Mouse (Mus musculus) urinary bladder, postnatal 36 days (tissue): Measurements from ENCODE around the gene Efna3.

Source experiments
- DNase-seq, 2 experiments: peaks; one replicate each; pipeline ENCODE4 v3.0.0; 2022; ENCODE audit warnings: low spot score in 2 of 2, mixed read lengths in 1 of 2

Efna3 gene

DNA sequence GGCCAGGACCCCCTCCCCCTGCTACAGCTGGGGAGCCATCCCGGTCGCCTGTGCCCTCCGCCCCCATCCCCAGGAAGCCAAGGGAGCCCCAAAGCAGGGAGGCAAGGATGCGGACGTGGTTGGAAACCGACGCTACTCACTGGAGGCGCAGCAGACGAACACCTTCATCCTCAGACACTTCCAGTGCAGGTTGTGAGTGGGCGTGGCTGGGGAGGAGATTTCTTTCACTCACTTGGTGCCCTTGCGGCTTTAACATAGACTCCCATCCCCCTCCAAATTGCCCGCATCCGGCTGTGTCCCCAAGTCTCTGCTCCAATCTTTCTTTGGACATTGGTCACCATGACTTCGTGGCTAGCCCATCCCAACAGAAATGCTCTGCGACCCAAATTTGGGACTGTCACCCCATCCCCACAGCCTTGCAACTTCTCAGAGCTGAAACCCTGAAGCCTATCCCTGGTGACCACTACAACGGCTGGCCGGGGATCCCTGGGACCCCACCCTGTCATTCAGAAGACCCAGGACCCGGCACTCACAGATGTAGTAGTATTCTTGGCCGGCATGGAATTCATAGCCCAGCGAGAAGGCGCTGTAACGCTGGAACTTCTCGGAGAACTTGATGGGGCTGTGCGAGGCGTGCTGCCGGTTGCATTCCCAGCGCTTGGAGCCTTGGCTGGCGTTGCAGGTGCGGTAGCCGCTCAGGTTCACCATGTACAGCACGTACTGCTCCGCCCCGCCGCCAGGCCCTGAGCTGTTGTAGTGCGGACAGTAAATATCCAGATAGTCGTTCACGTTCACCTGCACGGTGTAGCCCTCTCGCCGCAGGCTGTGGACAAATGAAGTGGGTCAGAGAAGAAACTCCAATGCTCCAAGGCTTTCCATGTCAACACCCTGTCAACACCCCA, 6.6 kb downstream of the Efna3 start:
- DNase-seq: no peak

- peak; percentile 54 to 71 for DNase-seq
These were observed 7.4 kb downstream of the Efna3 start for GRCm38 (mm10) chr3:89315195-89315929.

GRCm38 (mm10) chr3:89314791-89315190, 8.0 kb downstream of the Efna3 start:
- DNase-seq: no peak

DNA sequence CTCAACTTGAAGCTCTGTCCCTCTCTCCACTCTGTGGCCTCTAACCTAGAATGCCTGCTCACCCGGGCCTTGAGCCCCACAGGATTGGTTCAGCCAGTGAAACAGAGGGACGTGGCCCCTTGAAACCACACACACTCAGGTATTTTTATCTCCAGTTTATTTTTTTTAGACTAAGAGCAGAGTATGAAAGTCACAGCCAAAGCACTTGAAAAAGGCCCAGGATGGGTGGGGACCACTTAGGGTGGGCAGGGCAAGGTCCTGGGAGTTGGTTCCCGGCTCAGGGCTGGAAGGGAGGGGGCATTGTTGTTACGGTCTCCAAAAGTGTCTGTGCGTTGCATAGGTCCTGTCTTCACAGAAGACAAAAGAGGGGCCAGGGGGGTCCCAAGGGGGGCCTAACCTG, 8.4 kb downstream of the Efna3 start:
- no peak for DNase-seq

DNA sequence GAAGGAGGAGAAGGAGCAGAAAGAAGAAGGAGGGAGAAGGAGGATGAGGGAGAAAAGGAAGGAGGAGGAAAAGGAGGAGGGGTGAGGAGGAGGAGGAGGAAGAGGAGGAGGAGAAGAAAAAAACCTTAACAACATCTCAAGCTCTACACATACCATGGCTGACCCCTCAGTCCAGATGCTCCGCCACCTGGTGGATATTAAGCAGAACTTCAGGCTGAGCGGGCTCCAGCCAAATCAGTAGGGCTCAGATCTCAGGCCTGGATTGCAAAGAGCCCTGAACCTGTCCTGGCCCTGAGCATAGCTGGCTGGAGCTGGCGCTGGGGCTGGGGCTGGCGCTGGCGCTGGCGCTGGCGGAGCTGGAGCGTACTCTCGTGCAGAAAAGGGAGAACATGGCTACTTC, 14.7 kb downstream of the Efna3 start:
- DNase-seq: peak; percentile 43 to 69

GRCm38 (mm10) chr3:89305551-89306325, 17.0 kb downstream of the Efna3 start:
- no peak for DNase-seq

DNA sequence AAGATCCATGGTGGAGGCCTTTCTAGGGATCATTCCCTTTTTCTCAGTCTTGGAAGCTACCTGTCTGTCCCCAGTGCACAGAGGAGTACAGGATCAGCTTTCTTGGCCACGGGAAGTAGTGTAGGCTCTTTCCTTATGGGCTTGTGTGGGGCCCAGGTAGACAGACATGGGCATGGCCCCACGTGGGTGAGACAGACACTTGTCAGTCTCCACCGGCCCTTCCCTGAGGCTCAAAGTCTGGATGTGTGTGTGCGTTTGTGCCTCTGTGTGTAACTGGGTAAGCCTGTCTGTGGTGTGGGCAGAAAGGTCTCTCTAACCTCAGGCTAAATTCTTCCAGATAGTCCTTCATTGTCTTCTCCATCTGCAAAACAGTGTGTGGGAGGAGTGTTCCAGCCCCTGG, 17.7 kb downstream of the Efna3 start:
- DNase-seq: no peak

- no peak for DNase-seq
These were observed 18.3 kb downstream of the Efna3 start for GRCm38 (mm10) chr3:89304440-89304839.

- DNase-seq: no peak
These were observed 22.3 kb downstream of the Efna3 start for GRCm38 (mm10) chr3:89300514-89300913.

DNA sequence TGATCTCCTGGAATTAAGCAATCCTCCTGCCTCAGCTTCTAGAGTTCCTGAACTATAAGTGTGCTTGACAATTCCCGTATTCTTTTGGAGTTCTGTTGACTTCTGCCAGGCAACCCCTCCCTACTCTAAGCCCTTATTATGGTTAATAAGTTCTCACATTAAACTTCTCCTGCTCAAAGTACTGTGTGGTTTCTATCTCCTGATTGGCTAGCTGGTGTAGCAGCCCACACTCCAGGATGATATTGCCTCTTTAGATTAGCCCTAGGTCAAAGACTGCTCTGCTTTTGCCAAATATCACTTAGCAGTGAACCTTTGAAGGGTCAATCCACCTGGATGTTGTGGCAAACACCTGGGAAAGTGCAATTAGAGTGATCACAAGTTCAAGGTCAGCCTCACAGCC, 22.7 kb downstream of the Efna3 start:
- DNase-seq: no peak

GRCm38 (mm10) chr3:89299499-89299898, 23.3 kb downstream of the Efna3 start:
- no peak for DNase-seq

DNA sequence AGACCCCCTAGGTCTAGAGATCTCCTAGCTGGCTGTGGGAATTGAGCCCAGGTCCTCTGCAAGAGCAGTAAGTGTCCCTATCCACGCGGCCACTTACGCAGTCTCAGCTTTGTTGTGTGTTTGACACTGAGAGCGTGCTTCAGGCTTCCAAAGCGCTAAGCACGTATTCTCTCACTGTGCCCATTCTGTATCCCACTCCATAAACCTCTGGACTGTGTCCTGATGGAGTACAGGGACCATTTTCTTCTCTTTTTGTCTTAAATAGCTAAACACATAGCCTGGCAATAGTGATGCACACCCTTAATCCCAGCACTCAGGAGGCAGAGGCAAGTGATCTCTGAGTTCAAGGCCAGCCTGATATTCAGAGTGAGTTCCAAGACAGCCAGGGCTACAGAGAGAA, 23.9 kb downstream of the Efna3 start:
- no peak for DNase-seq

GRCm38 (mm10) chr3:89296761-89297396, 25.9 kb downstream of the Efna3 start:
- no peak for DNase-seq

DNA sequence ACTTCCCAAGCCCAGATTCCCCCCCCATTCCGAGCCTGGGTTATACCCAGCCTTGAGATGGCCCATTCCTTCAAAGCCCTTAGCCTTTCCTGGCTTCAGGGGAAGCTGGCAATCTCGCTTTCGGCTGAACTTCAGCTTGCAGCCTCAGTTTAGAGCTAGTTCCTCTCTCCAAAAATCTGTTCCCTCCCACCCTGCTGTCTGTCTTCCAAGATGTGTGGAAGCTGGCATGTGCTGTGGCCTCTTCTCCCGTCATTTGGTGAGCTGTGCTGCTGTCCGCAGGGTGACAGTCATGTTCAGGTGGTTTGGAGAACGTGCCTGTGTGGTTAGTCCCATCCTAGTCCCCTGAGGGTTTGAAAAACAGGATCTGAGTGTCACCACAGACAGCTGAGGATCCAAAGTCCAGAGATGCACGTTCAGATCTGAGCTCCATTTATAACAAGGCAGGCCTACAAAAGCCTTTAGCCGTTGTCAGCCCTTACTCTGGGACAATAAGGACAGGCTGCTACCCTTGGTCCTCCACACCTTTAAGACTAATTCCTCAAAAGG, 27.0 kb downstream of the Efna3 start:
- no peak for DNase-seq

DNA sequence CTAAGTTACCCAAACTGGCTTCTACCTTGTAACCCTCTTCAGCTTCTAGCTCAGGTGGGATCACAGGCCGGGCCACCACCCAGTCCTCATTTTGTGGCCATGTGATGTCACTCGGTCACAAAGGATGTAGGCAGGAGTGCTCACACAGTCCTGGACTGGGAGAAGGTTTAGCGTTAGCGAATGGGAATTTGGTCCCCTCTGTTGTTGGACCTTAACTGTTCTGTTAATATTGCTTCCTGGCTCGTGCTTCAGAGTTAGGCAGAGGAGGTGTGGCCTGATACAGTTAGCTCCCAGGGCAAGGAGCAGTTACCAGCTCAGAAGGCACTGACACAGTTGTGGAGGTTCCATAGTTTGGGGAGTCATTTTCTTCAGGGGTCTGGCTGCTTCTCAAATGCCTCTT, 28.6 kb downstream of the Efna3 start:
- no peak for DNase-seq

GRCm38 (mm10) chr3:89293247-89293918, 29.4 kb downstream of the Efna3 start:
- no peak for DNase-seq

DNA sequence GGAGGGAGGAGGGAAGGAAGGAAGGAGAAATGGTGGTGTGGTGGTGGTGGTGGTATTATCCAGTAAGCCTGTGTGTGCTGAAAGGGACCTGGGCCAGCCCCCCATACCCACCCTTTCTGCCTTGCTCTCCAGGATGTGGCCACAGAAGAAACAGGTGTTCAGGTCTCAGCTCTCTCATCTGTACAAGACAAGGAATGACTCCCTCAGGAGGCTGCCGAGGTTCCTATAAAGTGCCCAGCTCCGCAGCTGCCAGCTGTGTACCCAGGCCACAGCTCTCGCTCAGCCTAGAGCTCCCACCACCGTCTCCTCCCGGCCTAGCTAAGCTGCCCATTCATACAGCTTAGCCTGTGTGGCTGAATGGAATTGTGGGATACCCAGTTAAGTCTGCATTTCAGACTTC, 30.5 kb downstream of the Efna3 start:
- no peak for DNase-seq

GRCm38 (mm10) chr3:89291874-89292273, 30.9 kb downstream of the Efna3 start:
- DNase-seq: no peak

DNA sequence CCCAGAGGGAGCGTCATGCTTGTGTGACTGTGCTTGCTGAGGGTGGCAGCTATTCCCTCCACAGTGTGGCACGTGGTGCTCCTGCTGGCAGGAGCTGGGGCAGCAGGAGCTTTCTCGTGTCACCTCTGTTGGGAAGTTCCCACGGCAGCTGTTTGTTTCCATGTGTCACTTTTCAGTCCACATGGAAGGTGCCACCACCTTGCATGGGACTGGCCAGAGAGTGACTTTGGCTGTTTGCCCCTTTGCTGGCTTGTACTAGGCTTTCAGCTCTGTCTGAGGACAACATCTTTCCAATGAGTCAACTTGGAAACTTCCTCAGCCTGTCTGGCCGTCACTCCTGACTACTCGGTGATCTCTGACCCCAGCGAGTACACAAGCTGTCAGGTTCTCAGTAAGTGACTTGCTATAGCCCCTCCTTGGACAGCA, 34.2 kb downstream of the Efna3 start:
- DNase-seq: no peak

DNA sequence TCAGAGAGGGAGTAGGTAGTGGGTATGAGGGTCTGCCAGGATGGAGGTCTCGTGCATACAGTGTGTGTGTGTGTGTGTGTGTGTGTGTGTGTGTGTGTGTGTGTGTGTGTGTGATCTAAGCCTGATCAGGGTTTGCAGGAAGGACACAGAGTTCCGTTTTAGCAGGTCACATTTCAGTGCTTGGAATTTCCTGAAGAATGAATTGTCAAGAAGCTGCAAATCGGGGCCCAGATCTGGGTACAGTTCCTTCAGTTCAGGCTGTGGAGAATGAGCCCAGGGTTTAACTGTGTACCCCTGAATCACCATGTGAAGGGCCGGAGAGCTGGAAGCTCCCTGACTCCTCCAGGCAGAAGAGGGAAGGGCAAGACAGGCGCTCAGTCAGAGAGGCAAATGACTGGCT, 35.5 kb downstream of the Efna3 start:
- DNase-seq: no peak

- DNase-seq: no peak
These were observed 37.2 kb downstream of the Efna3 start for GRCm38 (mm10) chr3:89285526-89285925.
